Mouse (Mus musculus) midbrain, embryonic 14.5 days (tissue): ENCODE results near the gene Ap4m1. TPM values are rescaled to one million over a fixed set of nuclear protein-coding genes. Genes with fewer than 3 reads are reported as not detected.
"Not testable (repeated sequence)": the region's sequence is repeated elsewhere in the genome, so short reads cannot be mapped to it uniquely, and the experiment has no call there.

Experiments used
- ATAC-seq: fragments of 200-750 bp; cut with Nextera tagmentation; 2 replicates; pipeline ENCODE4 v1.8.0; 2017; ENCODE audit warnings: moderate number of reproducible peaks, moderate library complexity; ENCODE audit not compliant: low FRiP score, low TSS enrichment
- DNase-seq: peaks from one replicate; pipeline ENCODE4 v3.0.0-alpha.2; 2015
- H3K27ac ChIP-seq: fragments of 300-500 bp; sonication (generic); replicated peaks from 2 replicates; pipeline ENCODE4 v1.5.1; 2014; ENCODE audit warnings: mild to moderate bottlenecking, low read depth, low read length, moderate library complexity
- H3K27me3 ChIP-seq: fragments of 300-500 bp; sonication (generic); 2 replicates; pipeline ENCODE4 v1.6.1; 2014; ENCODE audit warnings: low read length, control low read depth, mixed read lengths; ENCODE audit not compliant: control insufficient read depth, insufficient read depth
- H3K36me3 ChIP-seq: fragments of 300-500 bp; sonication (generic); 2 replicates; pipeline ENCODE4 v1.6.1; 2014; ENCODE audit warnings: low read length, control low read depth; ENCODE audit not compliant: control insufficient read depth, insufficient read depth
- H3K4me1 ChIP-seq: fragments of 300-500 bp; sonication (generic); 2 replicates; pipeline ENCODE4 v1.6.1; 2014; ENCODE audit warnings: mild to moderate bottlenecking, antibody characterized with exemption, low read length, control low read depth; ENCODE audit not compliant: control insufficient read depth, insufficient read depth
- H3K4me2 ChIP-seq: fragments of 300-500 bp; sonication (generic); 2 replicates; pipeline ENCODE4 v1.6.1; 2014; ENCODE audit warnings: mild to moderate bottlenecking, low read length, moderate library complexity
- H3K4me3 ChIP-seq: fragments of 300-500 bp; sonication (generic); replicated peaks from 2 replicates; pipeline ENCODE4 v1.5.1; 2014; ENCODE audit warnings: low read depth, low read length
- H3K9ac ChIP-seq: fragments of 300-500 bp; sonication (generic); replicated peaks from 2 replicates; pipeline ENCODE4 v1.6.1; 2014; ENCODE audit warnings: mild to moderate bottlenecking, low read length, moderate library complexity
- H3K9me3 ChIP-seq: fragments of 300-500 bp; sonication (generic); 2 replicates; pipeline ENCODE4 v1.6.1; 2016; ENCODE audit warnings: low read length, control low read depth, mixed read lengths; ENCODE audit not compliant: control insufficient read depth
- WGBS: fragments of 180-500 bp; shearing (Covaris S2); extraction: QIAGEN DNeasy Blood & Tissue Kit; methylation state at CpG from one replicate; pipeline ENCODE4 v1.1.7; 2014; 5-methylcytosine and 5-hydroxymethylcytosine counted together
- polyA plus RNA-seq: library from polyadenylated mRNA; unstranded; fragments of >200 nt; fragmentation: Nextera tagmentation; extraction: Ambion mirVana; gene quantifications from 2 replicates; pipeline ENCODE4 v1.2.1, GENCODE M21; 2014

Gene Ap4m1
- polyA plus RNA-seq, 1 experiment from 2014 or later = 19.9 TPM

- no peaks in the 10 kb centered on the region for H3K4me1 ChIP-seq
- peaks cover 25% of the 10 kb centered on the region for H3K36me3 ChIP-seq
- H3K27me3 ChIP-seq = no peaks in the 10 kb centered on the region
- DNase-seq = peak; percentile 90
- H3K27ac ChIP-seq = peak within 1 kb of the TSS; percentile 92
- peak within 1 kb of the TSS; percentile 73 for H3K4me3 ChIP-seq
- peak within 1 kb of the TSS; percentile 89 for H3K9ac ChIP-seq
- H3K4me2 ChIP-seq = peak within 1 kb of the TSS; percentile 97
- peak; percentile 85 for ATAC-seq
- H3K9me3 ChIP-seq = no peaks in the 10 kb centered on the region
- 6% methylated on average over 54 of the region's 54 CpGs for WGBS
These were observed 22.2 kb downstream of the Ap4m1 start, which contains the start of gene Mblac1 for GRCm38 (mm10) chr5:138193771-138194727. TSS of gene Mblac1 (plus strand) at chr5:138194314.

- under 1% methylated on average over 29 of the region's 29 CpGs for WGBS
- peak overlapping the region; percentile 92 for H3K27ac ChIP-seq
- peak; percentile 73 for ATAC-seq
These were observed 23.0 kb downstream of the Ap4m1 start for GRCm38 (mm10) chr5:138194755-138195345.

GRCm38 (mm10) chr5:138195463-138195862 is 23.7 kb downstream of the Ap4m1 start:
- Histone ChIP-seq H3K27ac (no peak overlapping the region), H3K4me3 (peak overlapping the region; percentile 73), H3K4me2 (peak overlapping the region; percentile 97), H3K36me3 (peaks cover 23% of the 10 kb centered on the region), H3K27me3 (no peaks in the 10 kb centered on the region), H3K4me1 (no peaks in the 10 kb centered on the region), H3K9me3 (no peaks in the 10 kb centered on the region), H3K9ac (peak overlapping the region; percentile 89; the same call in 1 of the 2 replicates)
- ATAC-seq (no peak), DNase-seq (no peak)
- 77% methylated on average over 7 of the region's 7 CpGs for WGBS

More at GRCm38 (mm10) chr5:138194755-138195345, 23.0 kb downstream of the Ap4m1 start:
- H3K9me3 ChIP-seq = no peaks in the 10 kb centered on the region
- H3K4me1 ChIP-seq = no peaks in the 10 kb centered on the region
- DNase-seq = peak; percentile 70
- peak overlapping the region; percentile 73 for H3K4me3 ChIP-seq
- H3K4me2 ChIP-seq = peak overlapping the region; percentile 97
- H3K36me3 ChIP-seq = peaks cover 25% of the 10 kb centered on the region
- H3K27me3 ChIP-seq = no peaks in the 10 kb centered on the region
- peak overlapping the region; percentile 89 for H3K9ac ChIP-seq

- peak; percentile 56 for DNase-seq
- Histone ChIP-seq H3K4me3 (no peak overlapping the region), H3K4me1 (no peaks in the 10 kb centered on the region), H3K9ac (no peak overlapping the region), H3K4me2 (no peak overlapping the region), H3K9me3 (no peaks in the 10 kb centered on the region), H3K27me3 (no peaks in the 10 kb centered on the region), H3K27ac (no peak overlapping the region), H3K36me3 (no peaks in the 10 kb centered on the region)
- no peak for ATAC-seq
- WGBS = 13% methylated on average over 1 of the region's 1 CpGs
These were observed 27.8 kb downstream of the Ap4m1 start for GRCm38 (mm10) chr5:138199576-138199975.

GRCm38 (mm10) chr5:138202086-138202485 is 30.3 kb downstream of the Ap4m1 start:
- DNase-seq (no peak), ATAC-seq (no peak)
- no peaks in the 10 kb centered on the region for H3K4me1 ChIP-seq
- no peaks in the 10 kb centered on the region for H3K36me3 ChIP-seq
- no peak overlapping the region for H3K27ac ChIP-seq
- no peak overlapping the region for H3K4me3 ChIP-seq
- no peak overlapping the region for H3K9ac ChIP-seq
- H3K4me2 ChIP-seq = no peak overlapping the region
- no peaks in the 10 kb centered on the region for H3K27me3 ChIP-seq
- H3K9me3 ChIP-seq = no peaks in the 10 kb centered on the region; the same call in 1 of the 2 replicates
- WGBS = 79% methylated on average over 3 of the region's 3 CpGs

GRCm38 (mm10) chr5:138207253-138207652 is 35.5 kb downstream of the Ap4m1 start:
- no peak overlapping the region for H3K4me3 ChIP-seq
- no peak overlapping the region for H3K4me2 ChIP-seq
- no peaks in the 10 kb centered on the region for H3K36me3 ChIP-seq
- ATAC-seq (no peak), DNase-seq (no peak)
- H3K9me3 ChIP-seq = no peaks in the 10 kb centered on the region; the same call in 1 of the 2 replicates
- no peaks in the 10 kb centered on the region for H3K27me3 ChIP-seq
- no peak overlapping the region for H3K27ac ChIP-seq
- H3K9ac ChIP-seq = no peak overlapping the region
- WGBS = 86% methylated on average over 1 of the region's 1 CpGs
- no peaks in the 10 kb centered on the region for H3K4me1 ChIP-seq

GRCm38 (mm10) chr5:138207873-138208272 is 36.1 kb downstream of the Ap4m1 start:
- no peaks in the 10 kb centered on the region for H3K27me3 ChIP-seq

GRCm38 (mm10) chr5:138216632-138217031 is 44.8 kb downstream of the Ap4m1 start:
- not testable (repeated sequence) for H3K27me3 ChIP-seq, DNase-seq, ATAC-seq, H3K9ac ChIP-seq, H3K9me3 ChIP-seq, H3K36me3 ChIP-seq, H3K4me3 ChIP-seq, H3K27ac ChIP-seq, H3K4me2 ChIP-seq, H3K4me1 ChIP-seq
- WGBS = 94% methylated on average over 13 of the region's 13 CpGs

More at GRCm38 (mm10) chr5:138207873-138208272, 36.1 kb downstream of the Ap4m1 start:
- no peak for DNase-seq
- H3K36me3 ChIP-seq = no peaks in the 10 kb centered on the region
- ATAC-seq = no peak
- H3K4me1 ChIP-seq = no peaks in the 10 kb centered on the region
- WGBS = 90% methylated on average over 4 of the region's 4 CpGs
- H3K27ac ChIP-seq = no peak overlapping the region
- no peak overlapping the region for H3K4me3 ChIP-seq
- no peak overlapping the region for H3K9ac ChIP-seq
- H3K4me2 ChIP-seq = no peak overlapping the region
- H3K9me3 ChIP-seq = no peaks in the 10 kb centered on the region; the same call in 1 of the 2 replicates
